Mouse (Mus musculus) kidney, embryonic 15.5 days (tissue): ENCODE measurements around the gene E2f6. TPM values are rescaled to one million over a fixed set of nuclear protein-coding genes. Genes with fewer than 3 reads are reported as not detected.

Source experiments
- ATAC-seq: fragments of 200-750 bp; cut with Nextera tagmentation; replicated peaks from 2 replicates; pipeline ENCODE4 v1.8.0; 2017; ENCODE audit warnings: moderate TSS enrichment; ENCODE audit not compliant: low FRiP score
- H3K27ac ChIP-seq: fragments of 300-500 bp; sonication (generic); 2 replicates; pipeline ENCODE4 v1.5.1; 2015; ENCODE audit warnings: mild to moderate bottlenecking, inconsistent platforms
- H3K27me3 ChIP-seq: fragments of 300-500 bp; sonication (generic); 2 replicates; pipeline ENCODE4 v1.6.1; 2015; ENCODE audit warnings: inconsistent platforms
- H3K36me3 ChIP-seq: fragments of 300-500 bp; sonication (generic); 2 replicates; pipeline ENCODE4 v1.6.1; 2015; ENCODE audit warnings: inconsistent platforms
- H3K4me1 ChIP-seq: fragments of 300-500 bp; sonication (generic); 2 replicates; pipeline ENCODE4 v1.6.1; 2015; ENCODE audit warnings: inconsistent platforms
- H3K4me2 ChIP-seq: fragments of 300-500 bp; sonication (generic); 2 replicates; pipeline ENCODE4 v1.6.1; 2015; ENCODE audit warnings: moderate library complexity, mild to moderate bottlenecking, inconsistent platforms
- H3K4me3 ChIP-seq: fragments of 300-500 bp; sonication (generic); replicated peaks from 2 replicates; pipeline ENCODE4 v1.5.1; 2015; ENCODE audit warnings: mild to moderate bottlenecking, inconsistent platforms
- H3K9ac ChIP-seq: fragments of 300-500 bp; sonication (generic); 2 replicates; pipeline ENCODE4 v1.6.1; 2015; ENCODE audit warnings: mild to moderate bottlenecking, inconsistent platforms
- H3K9me3 ChIP-seq: fragments of 300-500 bp; sonication (generic); replicated peaks from 2 replicates; pipeline ENCODE4 v1.6.1; 2016; ENCODE audit warnings: inconsistent platforms
- WGBS: fragments of 180-500 bp; shearing (Covaris S2); methylation state at CpG from one replicate; pipeline ENCODE4 v1.1.7; 2015; ENCODE audit warnings: mixed read lengths; 5-methylcytosine and 5-hydroxymethylcytosine counted together
- polyA plus RNA-seq: library from polyadenylated mRNA; unstranded; fragments of >200 nt; fragmentation: Nextera tagmentation; extraction: Ambion mirVana; gene quantifications from 2 replicates; pipeline ENCODE4 v1.2.1, GENCODE M21; 2015

E2f6 gene
- polyA plus RNA-seq, 1 experiment from 2014 or later, result 46.5 TPM

DNA sequence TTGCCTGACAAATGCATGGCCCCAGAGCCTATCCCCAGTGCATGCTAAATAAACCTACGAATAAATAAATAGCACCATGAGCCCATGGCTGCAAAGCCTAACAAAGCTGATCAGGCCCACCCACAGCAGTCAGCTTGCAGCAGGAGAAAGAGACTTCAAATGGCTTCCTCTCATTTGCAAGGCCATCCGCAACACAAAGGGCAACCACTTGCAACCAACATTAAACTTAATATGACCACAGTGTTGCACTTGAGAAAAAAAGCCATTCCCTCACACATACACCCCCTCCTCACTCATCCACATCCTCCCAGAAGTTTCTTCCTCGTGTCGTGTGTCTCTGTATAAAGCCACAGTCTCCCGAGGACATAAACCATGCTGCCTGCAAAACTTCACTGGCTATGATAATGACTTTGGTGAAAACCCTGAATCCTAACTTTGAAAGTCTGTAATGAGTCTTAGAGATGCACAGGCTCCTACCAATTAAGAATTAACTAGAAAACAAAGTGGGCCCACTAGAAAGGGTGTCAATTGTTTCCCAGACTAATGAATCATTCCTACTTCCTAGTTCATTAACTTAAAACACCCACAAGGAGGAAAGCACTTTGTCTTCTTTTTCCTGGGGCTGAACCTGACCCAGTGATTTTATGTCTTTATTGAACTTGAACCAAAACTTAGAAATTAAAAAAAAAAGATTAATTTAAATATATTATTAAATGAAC lies 7.4 kb upstream of the E2f6 start:
- peaks cover 42% of the 10 kb centered on the region for H3K27me3 ChIP-seq
- peak overlapping the region; percentile 18; the same call in 1 of the 2 replicates for H3K27ac ChIP-seq
- no peaks in the 10 kb centered on the region for H3K36me3 ChIP-seq
- no peak overlapping the region for H3K9ac ChIP-seq
- H3K4me2 ChIP-seq, result no peak overlapping the region
- H3K9me3 ChIP-seq, result no peaks in the 10 kb centered on the region
- H3K4me3 ChIP-seq, result no peak overlapping the region
- ATAC-seq, result peak; percentile 27; the same call in 1 of the 2 replicates
- peaks cover 50% of the 10 kb centered on the region for H3K4me1 ChIP-seq
- 22% methylated on average over 5 of the region's 5 CpGs for WGBS

DNA sequence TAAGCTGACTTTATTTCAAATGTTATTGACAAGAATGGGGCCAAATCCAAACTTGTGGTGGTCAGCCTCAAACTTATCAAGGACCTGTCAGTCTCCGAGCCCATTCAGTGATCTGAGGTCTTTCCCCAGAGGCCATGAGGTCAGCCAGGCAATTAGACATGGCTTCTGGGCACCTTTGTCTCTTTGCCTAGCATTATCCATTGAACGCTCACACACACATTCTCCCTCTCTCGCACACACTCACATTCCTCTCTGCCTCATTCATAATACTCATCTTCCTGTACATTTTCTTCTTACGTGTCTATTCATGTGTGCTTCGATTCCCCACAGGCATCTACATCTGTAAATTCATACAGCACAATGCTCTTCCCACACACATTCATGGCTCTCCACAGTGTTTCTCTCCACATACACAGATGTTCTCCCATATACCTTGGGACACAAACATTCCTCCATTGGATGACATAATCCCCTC lies 6.8 kb upstream of the E2f6 start:
- no peak overlapping the region for H3K27ac ChIP-seq
- H3K36me3 ChIP-seq, result no peaks in the 10 kb centered on the region
- ATAC-seq, result no peak
- H3K4me3 ChIP-seq, result no peak overlapping the region
- peaks cover 44% of the 10 kb centered on the region for H3K4me1 ChIP-seq
- H3K4me2 ChIP-seq, result no peak overlapping the region
- no peaks in the 10 kb centered on the region for H3K9me3 ChIP-seq
- peaks cover 40% of the 10 kb centered on the region for H3K27me3 ChIP-seq
- H3K9ac ChIP-seq, result no peak overlapping the region
- WGBS, result 41% methylated on average over 5 of the region's 5 CpGs

- 4% methylated on average over 5 of the region's 5 CpGs for WGBS
- H3K4me2 ChIP-seq, result no peak overlapping the region
- ATAC-seq, result 0 out of 2 replicates have a peak, but pooled peaks have one; percentile 37
These were observed 5.3 kb upstream of the E2f6 start for GRCm38 (mm10) chr12:16805511-16805910.

GRCm38 (mm10) chr12:16808045-16808444 lies 2.7 kb upstream of the E2f6 start:
- Histone ChIP-seq H3K9me3 (no peaks in the 10 kb centered on the region), H3K27ac (no peak overlapping the region), H3K36me3 (no peaks in the 10 kb centered on the region), H3K4me1 (peaks cover 36% of the 10 kb centered on the region), H3K4me2 (no peak overlapping the region), H3K9ac (no peak overlapping the region), H3K4me3 (no peak overlapping the region), H3K27me3 (peaks cover 46% of the 10 kb centered on the region)
- ATAC-seq, result no peak
- WGBS, result 34% methylated on average over 3 of the region's 3 CpGs

More at GRCm38 (mm10) chr12:16805511-16805910, 5.3 kb upstream of the E2f6 start:
- Histone ChIP-seq H3K4me1 (peaks cover 32% of the 10 kb centered on the region), H3K27ac (no peak overlapping the region), H3K9me3 (no peaks in the 10 kb centered on the region), H3K4me3 (no peak overlapping the region), H3K27me3 (peaks cover 52% of the 10 kb centered on the region), H3K9ac (no peak overlapping the region), H3K36me3 (no peaks in the 10 kb centered on the region)

- Histone ChIP-seq H3K4me3 (peak overlapping the region; percentile 88), H3K36me3 (peaks cover 10% of the 10 kb centered on the region), H3K4me2 (peak overlapping the region; percentile 94), H3K27ac (peak overlapping the region; percentile 67; the same call in 1 of the 2 replicates), H3K9ac (peak overlapping the region; percentile 93), H3K4me1 (peaks cover 26% of the 10 kb centered on the region), H3K27me3 (peaks cover 31% of the 10 kb centered on the region), H3K9me3 (no peaks in the 10 kb centered on the region)
- ATAC-seq, result peak; percentile 16; the same call in 1 of the 2 replicates
- 2% methylated on average over 15 of the region's 15 CpGs for WGBS
These were observed 714 bp downstream of the E2f6 start for GRCm38 (mm10) chr12:16811477-16811876.

DNA sequence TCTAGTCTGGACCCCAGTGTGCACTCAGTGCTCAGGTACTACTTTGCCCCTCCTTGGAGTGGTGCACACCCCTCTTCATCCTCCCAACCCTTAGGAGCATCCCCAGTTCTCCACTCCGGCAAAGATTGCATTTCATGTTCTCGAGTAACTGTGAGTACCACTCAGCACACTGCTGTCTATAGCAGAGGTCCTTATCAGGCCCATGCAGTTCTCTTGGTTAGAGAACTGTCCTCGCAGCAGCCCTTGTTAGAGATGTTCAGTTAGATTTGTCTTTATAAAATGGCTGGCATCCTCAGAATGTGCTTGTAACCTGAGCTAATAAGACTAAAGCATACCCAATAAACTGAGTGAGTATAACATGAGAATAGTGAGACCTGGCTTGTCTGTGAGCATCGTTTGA lies 6.4 kb downstream of the E2f6 start:
- Histone ChIP-seq H3K4me1 (peaks cover 14% of the 10 kb centered on the region), H3K36me3 (peaks cover 63% of the 10 kb centered on the region), H3K27me3 (no peaks in the 10 kb centered on the region), H3K4me2 (no peak overlapping the region), H3K9me3 (no peaks in the 10 kb centered on the region), H3K9ac (no peak overlapping the region), H3K4me3 (no peak overlapping the region), H3K27ac (no peak overlapping the region)
- WGBS, result 89% methylated on average over 4 of the region's 4 CpGs
- ATAC-seq, result no peak

- Histone ChIP-seq H3K9ac (no peak overlapping the region), H3K36me3 (peaks cover 76% of the 10 kb centered on the region), H3K4me3 (no peak overlapping the region), H3K4me1 (peaks cover 4% of the 10 kb centered on the region; the same call in 1 of the 2 replicates), H3K27me3 (no peaks in the 10 kb centered on the region), H3K4me2 (no peak overlapping the region), H3K9me3 (no peaks in the 10 kb centered on the region), H3K27ac (no peak overlapping the region)
- 53% methylated on average over 11 of the region's 11 CpGs for WGBS
- no peak for ATAC-seq
These were observed 7.8 kb downstream of the E2f6 start for GRCm38 (mm10) chr12:16818513-16818912.

DNA sequence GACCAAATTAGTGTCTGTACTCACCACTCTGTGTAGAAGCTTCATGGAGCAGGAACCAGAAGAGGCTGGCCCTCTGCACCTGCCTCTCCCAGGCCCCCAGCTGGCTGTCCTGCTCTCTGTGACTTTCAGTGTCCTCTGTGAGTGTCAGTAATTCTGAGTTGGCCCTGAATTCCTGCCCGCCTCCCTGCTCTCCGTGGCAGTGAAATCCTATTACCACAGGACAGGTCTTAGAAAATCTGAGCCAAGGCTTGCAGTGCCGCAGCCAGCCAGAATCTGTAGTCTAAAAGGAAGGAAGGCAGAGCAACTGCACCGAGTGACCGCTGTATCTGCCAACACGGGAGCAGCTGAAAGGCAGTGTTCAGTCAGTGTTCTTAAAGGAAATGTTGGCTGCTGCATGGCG lies 10.0 kb downstream of the E2f6 start:
- no peak overlapping the region for H3K4me3 ChIP-seq
- H3K4me1 ChIP-seq, result no peaks in the 10 kb centered on the region
- H3K27me3 ChIP-seq, result no peaks in the 10 kb centered on the region
- no peak overlapping the region for H3K27ac ChIP-seq
- ATAC-seq, result no peak
- no peak overlapping the region for H3K4me2 ChIP-seq
- H3K9ac ChIP-seq, result no peak overlapping the region
- WGBS, result 91% methylated on average over 7 of the region's 7 CpGs
- H3K9me3 ChIP-seq, result no peaks in the 10 kb centered on the region
- peaks cover 94% of the 10 kb centered on the region for H3K36me3 ChIP-seq

DNA sequence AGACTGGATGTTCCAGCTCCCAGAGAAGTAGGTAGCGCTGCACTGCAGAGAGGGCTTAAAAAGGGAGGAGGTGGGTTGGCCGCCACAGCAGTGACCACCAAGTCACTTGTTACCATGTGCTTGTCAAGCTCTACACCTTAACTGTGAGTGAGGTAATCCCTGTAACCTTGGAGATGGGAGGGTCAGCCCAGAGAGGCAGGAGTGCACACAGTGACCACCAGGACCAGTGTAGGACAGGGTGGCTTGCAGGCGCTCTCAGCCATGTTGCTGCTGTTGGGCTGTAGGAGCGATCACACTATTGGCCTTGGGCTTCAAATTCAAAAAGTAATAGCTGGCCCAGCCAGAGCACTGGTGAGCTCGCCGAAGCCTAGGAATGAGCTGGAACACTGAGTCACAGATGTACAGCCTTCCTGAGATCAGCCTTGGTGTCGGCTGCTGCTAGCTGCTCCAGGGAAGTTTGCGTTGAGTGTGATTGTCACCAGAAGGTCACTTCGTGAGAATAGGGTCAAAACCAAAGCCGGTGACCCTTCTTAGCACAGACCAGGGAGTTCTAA lies 11.5 kb downstream of the E2f6 start:
- WGBS, result 92% methylated on average over 10 of the region's 10 CpGs

GRCm38 (mm10) chr12:16823701-16824100 lies 12.9 kb downstream of the E2f6 start:
- H3K36me3 ChIP-seq, result peaks cover 95% of the 10 kb centered on the region
- H3K4me3 ChIP-seq, result no peak overlapping the region
- ATAC-seq, result no peak
- 94% methylated on average over 1 of the region's 1 CpGs for WGBS
- H3K27me3 ChIP-seq, result no peaks in the 10 kb centered on the region
- no peaks in the 10 kb centered on the region for H3K4me1 ChIP-seq
- no peaks in the 10 kb centered on the region for H3K9me3 ChIP-seq
- H3K4me2 ChIP-seq, result no peak overlapping the region
- no peak overlapping the region for H3K9ac ChIP-seq
- no peak overlapping the region for H3K27ac ChIP-seq

More for the DNA sequence above, 11.5 kb downstream of the E2f6 start:
- Histone ChIP-seq H3K27me3 (no peaks in the 10 kb centered on the region), H3K36me3 (peaks cover 92% of the 10 kb centered on the region), H3K27ac (no peak overlapping the region), H3K9ac (no peak overlapping the region), H3K4me3 (no peak overlapping the region), H3K4me1 (no peaks in the 10 kb centered on the region), H3K4me2 (no peak overlapping the region), H3K9me3 (no peaks in the 10 kb centered on the region)
- ATAC-seq, result no peak

- no peak overlapping the region for H3K4me2 ChIP-seq
- H3K27ac ChIP-seq, result no peak overlapping the region
- no peak overlapping the region for H3K9ac ChIP-seq
- H3K9me3 ChIP-seq, result no peaks in the 10 kb centered on the region
- peaks cover 59% of the 10 kb centered on the region for H3K36me3 ChIP-seq
- H3K4me3 ChIP-seq, result no peak overlapping the region
- H3K27me3 ChIP-seq, result no peaks in the 10 kb centered on the region
- peak; percentile 52; the same call in 1 of the 2 replicates for ATAC-seq
- H3K4me1 ChIP-seq, result no peaks in the 10 kb centered on the region
- WGBS, result 71% methylated on average over 6 of the region's 6 CpGs
These were observed 17.7 kb downstream of the E2f6 start for GRCm38 (mm10) chr12:16828505-16828904.

GRCm38 (mm10) chr12:16829785-16830184 lies 19.0 kb downstream of the E2f6 start:
- Histone ChIP-seq H3K4me2 (no peak overlapping the region), H3K9ac (no peak overlapping the region), H3K9me3 (no peaks in the 10 kb centered on the region), H3K27me3 (no peaks in the 10 kb centered on the region), H3K4me1 (peaks cover 5% of the 10 kb centered on the region), H3K27ac (no peak overlapping the region), H3K36me3 (peaks cover 46% of the 10 kb centered on the region), H3K4me3 (no peak overlapping the region)
- WGBS, result 86% methylated on average over 2 of the region's 2 CpGs
- no peak for ATAC-seq
